Mouse (Mus musculus): ENCODE data around the gene Anks3.
A peak's percentile ranks its signal among the peaks of the same experiment; 100 is the strongest.

The Anks3 gene

DNA sequence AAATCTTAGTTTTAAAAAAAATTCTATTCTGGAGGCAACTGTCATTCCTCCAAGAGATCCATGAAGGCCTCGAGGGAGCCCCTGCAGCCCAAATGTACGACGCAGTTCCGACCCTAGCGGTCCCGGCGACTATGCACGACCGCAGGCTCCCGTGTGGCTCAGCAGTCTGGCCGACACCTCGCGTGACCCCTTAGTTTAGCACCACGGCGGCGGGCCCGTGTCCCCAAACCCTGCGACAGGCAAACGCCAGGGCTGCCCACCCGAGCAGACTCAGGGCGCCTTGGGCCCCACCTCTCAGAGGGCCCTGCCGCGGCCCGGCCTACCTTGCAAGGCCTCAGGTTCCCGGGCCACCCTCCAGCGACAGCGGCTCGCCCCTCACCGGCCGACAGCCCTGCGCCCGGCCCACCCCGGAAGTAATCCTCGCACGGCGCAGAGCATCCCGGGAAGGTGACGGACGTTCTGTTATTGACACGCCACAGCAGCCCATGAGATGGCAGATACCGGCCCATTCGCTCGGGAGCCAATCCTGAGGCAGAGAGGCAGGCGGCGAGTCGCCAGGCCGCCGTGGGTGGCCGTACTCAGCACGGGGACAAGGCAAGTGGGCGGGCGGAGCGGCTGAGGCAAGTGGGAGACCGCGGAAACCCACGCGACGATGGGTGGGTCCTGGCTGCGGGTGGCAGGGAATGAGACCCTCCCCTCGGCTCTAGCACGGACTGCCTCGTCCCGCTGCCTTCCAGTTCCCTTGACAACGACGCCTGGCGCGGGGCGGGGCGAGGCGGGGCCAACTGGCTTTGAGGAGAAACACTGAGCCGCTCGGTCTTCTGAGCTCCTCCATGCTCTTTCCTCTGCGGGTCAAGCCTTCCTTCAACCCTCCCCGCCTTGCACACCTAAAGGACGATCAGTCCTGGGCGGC lies at the start of gene Anks3:
Gene Anks3, minus strand, starts transcription at position 409 of the 913 bp plus-strand sequence.
- peak; percentile 94 for DNase-seq (ENCODE audit: low read depth, low spot score)

GRCm38 (mm10) chr16:5013054-5013838 lies 49.2 kb upstream of the Anks3 start, which contains the start of gene Rogdi:
TSS of gene Rogdi (minus strand) at chr16:5013553.
- peak; percentile 99 for DNase-seq (ENCODE audit: low read depth, low spot score)

- no peak for DNase-seq (ENCODE audit: low read depth, low spot score)
Observed at GRCm38 (mm10) chr16:5012036-5013005, 48.3 kb upstream of the Anks3 start.

DNA sequence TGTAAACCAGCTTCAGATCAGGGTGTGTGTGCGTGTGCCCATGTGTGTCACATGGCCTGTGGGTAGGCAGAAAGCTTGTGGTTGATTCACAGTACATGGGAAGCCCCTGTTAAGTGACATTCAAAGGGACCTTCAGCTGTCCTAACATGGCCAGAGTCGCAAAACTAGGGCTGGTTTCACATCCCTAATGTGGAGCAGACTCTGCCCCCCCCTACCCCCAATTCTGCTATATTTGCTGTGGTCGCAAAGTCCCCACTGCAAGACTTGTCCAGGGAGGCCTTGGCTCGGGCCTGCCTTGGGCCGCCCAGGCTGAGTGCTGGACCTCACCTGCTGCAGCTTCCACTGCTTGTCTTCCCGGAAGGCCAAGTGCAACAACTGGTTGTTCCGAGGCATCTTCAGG lies 47.3 kb upstream of the Anks3 start:
- no peak for DNase-seq (ENCODE audit: low read depth, low spot score)

GRCm38 (mm10) chr16:5010371-5010935 lies 46.4 kb upstream of the Anks3 start:
- no peak for DNase-seq (ENCODE audit: low read depth, low spot score)

GRCm38 (mm10) chr16:5008076-5008475 lies 44.1 kb upstream of the Anks3 start:
- DNase-seq (ENCODE audit: low read depth, low spot score): no peak

DNA sequence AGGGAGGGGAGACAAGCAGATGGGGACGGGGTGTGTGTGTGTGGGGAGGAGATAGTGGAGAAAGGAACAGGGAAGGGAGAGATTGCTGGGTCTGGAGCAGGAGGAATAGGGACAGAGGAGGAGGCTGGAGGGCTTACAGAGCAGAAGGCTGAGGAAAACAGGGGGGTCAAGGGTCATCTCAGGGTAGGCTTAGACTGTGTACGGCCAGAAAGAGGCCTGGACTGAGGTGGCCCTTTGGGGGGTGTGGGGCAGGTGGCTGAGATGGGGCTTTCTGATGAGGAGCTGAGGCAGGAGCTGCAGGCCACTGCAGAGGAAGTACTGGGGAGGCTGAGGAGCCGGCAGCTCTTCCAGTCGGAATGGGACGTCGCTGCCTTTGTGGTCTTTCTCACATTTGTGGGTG lies 43.5 kb upstream of the Anks3 start:
- DNase-seq (ENCODE audit: low read depth, low spot score): no peak

DNA sequence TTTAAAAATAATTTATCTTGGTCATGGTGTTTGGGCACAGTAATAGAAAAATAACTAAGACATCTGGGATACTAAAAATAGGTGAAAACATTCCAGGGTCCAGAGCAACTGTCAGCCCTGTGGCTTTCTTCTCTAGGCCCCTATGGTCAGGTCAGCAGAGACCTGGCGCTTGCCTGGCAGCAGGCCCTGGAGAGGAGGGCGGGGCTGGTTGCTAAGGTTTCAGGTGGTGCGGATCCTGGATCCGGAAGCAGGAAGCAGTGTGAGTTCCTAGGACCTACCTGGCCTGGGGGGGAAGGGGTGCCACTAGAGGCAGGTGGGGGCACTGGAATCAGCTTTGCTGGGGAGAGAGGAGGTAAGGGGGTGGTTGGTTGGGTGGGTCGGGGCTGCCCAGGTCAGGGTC lies 43.1 kb upstream of the Anks3 start, which contains the start of gene Smim22:
Gene Smim22, plus strand, starts transcription at position 222 of the 400 bp plus-strand sequence.
- no peak for DNase-seq (ENCODE audit: low read depth, low spot score)

DNA sequence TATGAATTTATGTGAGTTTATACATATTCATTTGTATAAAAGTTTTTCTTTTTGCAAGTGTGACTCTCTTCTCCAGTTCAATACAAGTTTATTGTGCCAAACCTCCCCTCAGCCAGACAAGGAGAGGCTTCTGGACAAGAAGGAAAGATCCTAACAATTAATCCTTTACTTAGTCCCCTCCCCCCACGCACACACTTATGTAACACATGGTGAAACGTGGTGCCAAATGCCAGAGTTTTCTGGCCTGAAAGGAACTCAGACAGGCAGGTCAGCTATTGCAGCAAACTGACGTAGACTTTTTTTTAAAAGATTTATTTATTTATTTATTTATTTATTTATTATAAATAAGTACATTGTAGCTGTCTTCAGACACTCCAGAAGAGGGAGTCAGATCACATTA lies 36.6 kb upstream of the Anks3 start:
- no peak for DNase-seq (ENCODE audit: low read depth, low spot score)

- DNase-seq (ENCODE audit: low read depth, low spot score): no peak
Observed at GRCm38 (mm10) chr16:4998984-4999383, 35.0 kb upstream of the Anks3 start.

- no peak for DNase-seq (ENCODE audit: low read depth, low spot score)
Observed at GRCm38 (mm10) chr16:4997553-4997952, 33.5 kb upstream of the Anks3 start, which contains the start of gene Sept12. TSS of gene Sept12 (minus strand) at chr16:4997852.

DNA sequence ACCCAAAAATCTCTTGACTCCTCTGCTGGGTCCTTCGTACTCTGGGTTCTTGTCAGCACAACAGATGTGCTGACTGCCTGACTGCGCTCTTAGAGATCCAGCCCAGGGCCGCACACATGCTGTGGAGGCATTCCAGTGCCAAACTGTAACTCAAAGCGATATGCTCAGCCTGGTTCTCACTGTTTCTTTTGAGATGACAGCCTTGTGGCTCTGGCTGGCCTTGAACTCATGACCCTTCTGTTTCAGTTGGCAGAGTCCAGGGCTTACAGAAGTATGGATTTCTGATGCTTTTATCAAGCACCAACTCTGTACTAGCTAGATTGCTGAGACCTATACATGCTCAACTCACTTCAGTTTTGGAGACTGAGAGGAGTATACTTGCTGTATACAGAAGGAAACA lies 29.3 kb upstream of the Anks3 start:
- no peak for DNase-seq (ENCODE audit: low read depth, low spot score)

- DNase-seq (ENCODE audit: low read depth, low spot score): no peak
Observed at GRCm38 (mm10) chr16:4984717-4985116, 20.7 kb upstream of the Anks3 start.

GRCm38 (mm10) chr16:4979755-4980380 lies 15.9 kb upstream of the Anks3 start:
- DNase-seq (ENCODE audit: low read depth, low spot score): peak; percentile 40

DNA sequence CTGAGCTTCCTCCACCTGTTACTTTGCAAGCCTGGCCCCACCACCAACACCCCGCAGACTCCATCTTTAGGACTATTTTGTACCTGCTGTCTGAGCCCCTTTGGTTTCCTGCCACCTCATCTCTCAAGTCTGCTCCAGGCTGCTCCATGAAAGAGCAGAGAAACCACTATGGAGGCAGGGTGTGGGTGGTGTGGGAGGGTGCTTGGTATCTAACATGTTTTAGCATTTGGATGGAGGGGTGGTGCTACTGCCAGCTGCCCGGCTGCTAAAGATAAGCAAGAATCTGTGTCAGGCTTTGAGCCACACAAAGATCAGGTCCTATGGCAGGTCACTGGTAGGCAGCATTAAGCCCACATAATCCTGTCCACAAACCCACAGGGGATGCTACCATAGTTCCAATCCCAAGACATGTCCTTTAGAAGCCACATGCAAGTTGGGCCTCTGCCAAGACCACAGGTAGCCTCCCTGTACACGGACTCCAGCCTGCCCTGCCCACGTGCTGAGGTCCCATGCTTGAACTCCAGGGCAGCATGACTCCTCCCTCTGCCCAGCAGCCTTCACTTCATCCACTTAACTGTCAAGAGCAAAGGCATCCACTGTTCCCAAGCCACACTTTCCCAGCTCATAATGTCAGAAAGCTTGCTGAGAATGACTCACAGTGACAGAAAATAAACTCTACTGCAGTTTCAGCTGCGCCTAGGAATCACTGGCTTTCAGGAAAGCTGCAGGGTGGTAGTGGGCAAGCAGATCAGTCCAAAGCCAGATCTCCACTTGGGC lies 14.5 kb upstream of the Anks3 start:
- DNase-seq (ENCODE audit: low read depth, low spot score): no peak

- no peak for DNase-seq (ENCODE audit: low read depth, low spot score)
Observed at GRCm38 (mm10) chr16:4976180-4976579, 12.2 kb upstream of the Anks3 start.

DNA sequence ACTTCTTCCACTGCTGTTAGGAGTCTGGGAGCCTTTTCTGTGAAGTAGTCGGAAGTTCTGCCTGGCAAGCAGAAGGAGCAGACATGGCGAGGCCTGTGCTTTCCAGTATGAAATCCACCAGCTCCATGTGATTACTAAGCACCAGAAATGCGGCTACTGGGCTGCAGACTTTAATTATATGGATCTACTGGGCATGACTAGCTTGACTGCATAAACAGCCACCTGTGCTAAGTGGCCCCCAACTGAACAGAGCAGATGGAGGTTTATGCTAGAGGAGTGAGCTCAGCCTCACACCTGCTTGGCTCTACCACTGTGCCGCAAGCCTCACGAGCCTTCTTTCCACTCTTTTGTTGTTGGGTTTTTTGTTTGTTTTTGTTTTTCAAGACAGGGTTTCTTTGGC lies 10.5 kb upstream of the Anks3 start:
- DNase-seq (ENCODE audit: low read depth, low spot score): no peak

DNA sequence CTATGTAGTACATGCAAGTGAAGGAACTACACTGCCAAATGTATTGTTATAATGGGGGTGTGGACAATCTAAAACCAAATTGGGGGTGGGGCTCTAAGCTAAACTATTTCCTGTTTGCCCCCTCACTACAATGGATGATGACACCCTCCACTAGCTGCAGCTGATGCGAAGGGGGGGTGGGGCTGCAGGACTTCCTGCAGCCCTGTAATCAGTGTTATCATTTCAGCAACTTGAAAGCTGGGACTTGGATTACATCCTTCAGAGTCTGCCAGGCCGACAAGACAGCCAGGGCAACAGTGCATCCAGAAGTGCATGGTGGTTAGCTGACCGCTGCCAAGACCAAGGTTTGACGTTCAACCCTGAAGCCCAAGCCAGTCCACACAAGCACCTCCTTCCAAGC lies 7.6 kb upstream of the Anks3 start:
- DNase-seq (ENCODE audit: low read depth, low spot score): no peak

DNA sequence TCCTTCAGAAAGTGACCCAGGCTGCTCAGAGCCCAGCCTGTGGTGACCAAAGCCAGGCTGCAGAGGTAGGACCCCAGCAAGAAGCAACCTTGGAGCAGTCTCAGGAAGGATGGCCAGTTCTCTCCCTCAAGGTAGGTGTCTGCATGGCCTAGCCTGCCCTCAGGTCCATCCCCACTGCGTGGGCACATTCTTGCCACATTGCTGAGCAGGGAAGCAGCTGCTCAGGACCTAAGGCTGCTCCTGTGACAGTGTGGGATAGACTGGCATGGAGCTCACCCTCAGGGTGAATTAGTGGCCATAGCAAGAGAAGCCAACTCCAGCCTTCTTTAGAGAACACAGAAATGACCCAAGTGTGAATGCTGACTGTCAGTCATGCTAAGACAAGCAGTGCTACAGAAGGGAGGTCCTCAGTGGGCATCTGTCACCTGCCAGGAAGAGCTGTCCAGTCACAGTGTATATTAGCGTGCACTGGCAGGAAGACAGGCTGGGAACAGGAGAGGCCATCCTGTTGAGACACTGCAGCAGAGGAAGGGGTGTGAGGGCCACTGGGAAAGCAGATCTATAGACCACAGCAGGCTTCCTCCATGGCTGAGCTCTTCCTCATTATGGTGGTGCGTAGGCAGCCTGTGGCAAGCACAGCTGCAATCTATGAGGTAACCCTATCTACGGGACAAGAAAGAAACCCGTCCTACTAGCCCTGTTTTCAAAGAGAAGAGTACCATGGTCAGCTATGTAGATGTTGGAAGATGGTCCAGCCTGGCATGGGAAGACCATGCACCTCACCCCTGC lies 5.2 kb upstream of the Anks3 start:
- no peak for DNase-seq (ENCODE audit: low read depth, low spot score)

Measured in mesoderm, embryonic 11.5 days (tissue).